Mouse (Mus musculus): ENCODE results near the gene Hist1h4f.

Gene Hist1h4f

GRCm38 (mm10) chr13:23533560-23534367 lies 17.7 kb downstream of the Hist1h4f start, which contains the start of gene Hist1h2af:
Gene Hist1h2af (plus strand): TSS chr13:23533906.
- peak; percentile 69 for ATAC-seq (ENCODE audit: low TSS enrichment)

- no peak for ATAC-seq (ENCODE audit: low TSS enrichment)
Measured at GRCm38 (mm10) chr13:23532262-23533075, 19.0 kb downstream of the Hist1h4f start.

- peak; percentile 78 for ATAC-seq (ENCODE audit: low TSS enrichment)
Measured at GRCm38 (mm10) chr13:23530901-23531875, 20.3 kb downstream of the Hist1h4f start, which contains the start of gene Hist1h4h. Gene Hist1h4h (plus strand): TSS chr13:23531050.

- no peak for ATAC-seq (ENCODE audit: low TSS enrichment)
Measured at GRCm38 (mm10) chr13:23530181-23530900, 21.1 kb downstream of the Hist1h4f start.

- ATAC-seq (ENCODE audit: low TSS enrichment): no peak
Measured at GRCm38 (mm10) chr13:23529480-23530165, 21.8 kb downstream of the Hist1h4f start.

- ATAC-seq (ENCODE audit: low TSS enrichment): no peak
Measured at GRCm38 (mm10) chr13:23529005-23529404, 22.4 kb downstream of the Hist1h4f start.

- peak; percentile 42 for ATAC-seq (ENCODE audit: low TSS enrichment)
Measured at GRCm38 (mm10) chr13:23526312-23526711, 25.1 kb downstream of the Hist1h4f start.

- no peak for ATAC-seq (ENCODE audit: low TSS enrichment)
Measured at GRCm38 (mm10) chr13:23525901-23526300, 25.5 kb downstream of the Hist1h4f start.

- peak; percentile 48; the same call in 1 of the 2 replicates for ATAC-seq (ENCODE audit: low TSS enrichment)
Measured at GRCm38 (mm10) chr13:23524654-23525053, 26.8 kb downstream of the Hist1h4f start.

- ATAC-seq (ENCODE audit: low TSS enrichment): no peak
Measured at GRCm38 (mm10) chr13:23523976-23524375, 27.5 kb downstream of the Hist1h4f start.

- no peak for ATAC-seq (ENCODE audit: low TSS enrichment)
Measured at GRCm38 (mm10) chr13:23521703-23522102, 29.7 kb downstream of the Hist1h4f start.

GRCm38 (mm10) chr13:23519416-23519815 lies 32.0 kb downstream of the Hist1h4f start:
- peak; percentile 48 for ATAC-seq (ENCODE audit: low TSS enrichment)

- ATAC-seq (ENCODE audit: low TSS enrichment): peak; percentile 20; the same call in 1 of the 2 replicates
Measured at GRCm38 (mm10) chr13:23518885-23519284, 32.6 kb downstream of the Hist1h4f start.

- ATAC-seq (ENCODE audit: low TSS enrichment): no peak
Measured at GRCm38 (mm10) chr13:23518295-23518603, 33.2 kb downstream of the Hist1h4f start.

- peak; percentile 63 for ATAC-seq (ENCODE audit: low TSS enrichment)
Measured at GRCm38 (mm10) chr13:23517603-23518294, 33.7 kb downstream of the Hist1h4f start.

GRCm38 (mm10) chr13:23516822-23517602 lies 34.4 kb downstream of the Hist1h4f start:
- peak; percentile 55 for ATAC-seq (ENCODE audit: low TSS enrichment)

GRCm38 (mm10) chr13:23515826-23516620 lies 35.4 kb downstream of the Hist1h4f start:
- no peak for ATAC-seq (ENCODE audit: low TSS enrichment)

- ATAC-seq (ENCODE audit: low TSS enrichment): no peak
Measured at GRCm38 (mm10) chr13:23515281-23515680, 36.2 kb downstream of the Hist1h4f start.

Measured in frontal cortex, adult (tissue).